Mouse (Mus musculus) liver, postnatal 0 days (tissue): ENCODE measurements around the gene Ptprs. TPM values are rescaled to one million over a fixed set of nuclear protein-coding genes. Genes with fewer than 3 reads are reported as not detected.

ENCODE experiments used
- ATAC-seq: fragments of 200-750 bp; cut with Nextera tagmentation; 2 replicates; pipeline ENCODE4 v1.8.0; 2017; ENCODE audit warnings: mild to moderate bottlenecking, moderate library complexity
- DNase-seq: peaks from one replicate; pipeline ENCODE4 v3.0.0-alpha.2; 2016
- H3K27ac ChIP-seq: fragments of 300-500 bp; sonication (generic); 2 replicates; pipeline ENCODE4 v1.5.1; 2014; ENCODE audit warnings: antibody characterized with exemption, moderate library complexity, mild to moderate bottlenecking, low read depth
- H3K27me3 ChIP-seq: fragments of 300-500 bp; sonication (generic); 2 replicates; pipeline ENCODE4 v1.6.1; 2014; ENCODE audit warnings: low read length, control low read depth, mixed read lengths; ENCODE audit not compliant: insufficient read depth
- H3K36me3 ChIP-seq: fragments of 300-500 bp; sonication (generic); replicated peaks from 2 replicates; pipeline ENCODE4 v1.6.1; 2014; ENCODE audit warnings: mild to moderate bottlenecking, control low read depth, low read length, moderate library complexity, mixed read lengths; ENCODE audit not compliant: insufficient read depth
- H3K4me1 ChIP-seq: fragments of 300-500 bp; sonication (generic); 2 replicates; pipeline ENCODE4 v1.6.1; 2014; ENCODE audit warnings: antibody characterized with exemption, mild to moderate bottlenecking, control low read depth; ENCODE audit not compliant: insufficient read depth
- H3K4me2 ChIP-seq: fragments of 300-500 bp; sonication (generic); 2 replicates; pipeline ENCODE4 v1.6.1; 2014; ENCODE audit warnings: low read depth, mild to moderate bottlenecking, low read length, moderate library complexity, mixed read lengths
- H3K4me3 ChIP-seq: fragments of 300-500 bp; sonication (generic); 2 replicates; pipeline ENCODE4 v1.5.1; 2014; ENCODE audit warnings: low read depth, low read length
- H3K9ac ChIP-seq: fragments of 300-500 bp; sonication (generic); replicated peaks from 2 replicates; pipeline ENCODE4 v1.6.1; 2014; ENCODE audit warnings: mild to moderate bottlenecking, moderate library complexity
- H3K9me3 ChIP-seq: fragments of 300-500 bp; sonication (generic); 2 replicates; pipeline ENCODE4 v1.6.1; 2016; ENCODE audit warnings: mild to moderate bottlenecking, control low read depth, low read length, mixed read lengths
- CTCF ChIP-seq: sonication (generic); IDR thresholded peaks from 2 replicates; pipeline ENCODE4 v1.5.1; 2016; ENCODE audit warnings: antibody characterized with exemption, low read depth
- EP300 ChIP-seq: IDR thresholded peaks from 2 replicates; pipeline ENCODE4 v1.6.1; 2016; ENCODE audit warnings: antibody characterized with exemption, low read depth, mild to moderate bottlenecking
- WGBS: fragments of 180-500 bp; shearing (Covaris S2); extraction: QIAGEN DNeasy Blood & Tissue Kit; methylation state at CpG from one replicate; pipeline ENCODE4 v1.1.7; 2014; ENCODE audit not compliant: insufficient replicate concordance; 5-methylcytosine and 5-hydroxymethylcytosine counted together
- polyA plus RNA-seq: library from polyadenylated mRNA; unstranded; fragments of >200 nt; fragmentation: Nextera tagmentation; extraction: Ambion mirVana; gene quantifications from 2 replicates; pipeline ENCODE4 v1.2.1, GENCODE M21; 2015

The Ptprs gene
- polyA plus RNA-seq, 1 experiment from 2014 or later, result 3.4 TPM

GRCm38 (mm10) chr17:56475584-56476401, 490 bp downstream of the Ptprs start:
- DNase-seq (no peak), ATAC-seq (peak; percentile 5; the same call in 1 of the 2 replicates)
- peak overlapping the region; percentile 50 for H3K9ac ChIP-seq
- peak overlapping the region; percentile 55 for H3K4me3 ChIP-seq
- H3K27ac ChIP-seq, result no peak overlapping the region
- H3K4me1 ChIP-seq, result peaks cover 31% of the 10 kb centered on the region
- no peak for TF ChIP-seq CTCF
- no peak for TF ChIP-seq EP300
- peak overlapping the region; percentile 81 for H3K4me2 ChIP-seq
- peaks cover 69% of the 10 kb centered on the region for H3K27me3 ChIP-seq
- WGBS, result under 1% methylated on average over 55 of the region's 66 CpGs
- H3K36me3 ChIP-seq, result no peaks in the 10 kb centered on the region
- no peaks in the 10 kb centered on the region for H3K9me3 ChIP-seq

DNA sequence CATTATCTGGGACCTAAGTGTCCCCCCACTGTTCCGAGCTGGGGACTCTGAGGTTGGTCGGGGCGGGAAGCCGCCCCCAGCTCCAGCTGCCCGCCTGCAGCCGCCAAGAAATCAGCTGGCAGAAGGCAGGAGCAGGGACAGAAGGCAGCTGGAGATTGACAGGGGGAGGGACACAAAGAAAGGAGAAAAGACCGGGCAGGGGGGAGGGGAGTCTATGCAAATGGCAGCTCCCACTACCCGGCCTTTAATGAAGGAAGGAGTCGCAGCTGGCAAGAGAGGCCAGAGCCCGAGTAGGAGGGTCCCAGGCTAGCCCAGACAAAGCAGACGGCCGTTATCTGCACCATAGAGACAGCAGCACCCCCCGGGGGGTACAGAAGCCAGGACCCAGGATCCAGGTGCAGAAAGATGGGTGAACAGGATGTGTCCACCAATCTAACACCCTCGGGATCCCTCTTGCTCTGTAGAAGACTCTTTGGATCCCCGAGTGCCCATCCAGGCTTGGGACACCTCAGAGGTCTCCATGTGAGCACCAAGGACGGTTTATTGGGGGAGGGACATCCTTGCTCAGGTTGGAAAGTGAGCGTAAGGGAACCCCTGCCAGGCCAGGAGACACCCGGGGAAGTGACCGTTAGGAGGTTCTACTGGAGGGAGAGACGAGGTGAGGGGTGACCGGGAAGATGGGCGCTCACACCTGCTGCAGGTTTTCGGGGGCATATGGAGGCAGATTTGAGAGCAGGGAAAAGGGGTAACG, 1.3 kb downstream of the Ptprs start:
- Histone ChIP-seq H3K9me3 (no peaks in the 10 kb centered on the region), H3K9ac (peak overlapping the region; percentile 50; the same call in 1 of the 2 replicates), H3K27ac (no peak overlapping the region), H3K4me1 (peaks cover 37% of the 10 kb centered on the region), H3K36me3 (no peaks in the 10 kb centered on the region), H3K4me3 (peak overlapping the region; percentile 55), H3K4me2 (peak overlapping the region; percentile 81), H3K27me3 (peaks cover 76% of the 10 kb centered on the region)
- DNase-seq, result no peak
- TF ChIP-seq CTCF, result no peak
- no peak for TF ChIP-seq EP300
- 2% methylated on average over 24 of the region's 24 CpGs for WGBS
- ATAC-seq, result no peak

DNA sequence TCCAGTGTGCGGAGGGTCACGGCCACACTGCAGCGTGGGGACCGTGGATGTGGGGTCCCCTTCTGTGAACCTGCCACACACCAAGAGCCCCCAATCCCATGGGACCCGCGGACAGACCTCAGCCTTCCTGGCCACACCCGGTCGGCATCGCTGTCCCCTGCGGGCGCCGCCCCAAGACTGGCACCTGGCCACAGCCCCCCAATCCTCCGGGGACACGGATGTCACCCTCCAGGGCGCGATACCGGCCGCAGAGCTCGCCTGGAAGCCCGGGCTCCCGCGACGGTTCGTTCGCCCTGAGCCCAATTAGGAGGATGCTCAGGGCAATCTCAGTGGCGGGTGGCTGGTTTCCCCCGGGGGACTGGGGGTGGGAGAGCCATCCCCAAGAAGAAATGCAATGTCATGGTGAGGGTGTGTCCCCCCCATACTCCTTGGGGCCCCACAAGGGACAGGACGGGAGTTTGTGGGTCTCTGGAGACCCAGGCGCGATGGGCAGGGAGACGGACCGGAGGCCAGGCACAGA, 1.9 kb downstream of the Ptprs start:
- DNase-seq, result peak; percentile 46
- peaks cover 39% of the 10 kb centered on the region for H3K4me1 ChIP-seq
- 4% methylated on average over 31 of the region's 32 CpGs for WGBS
- H3K4me3 ChIP-seq, result peak overlapping the region; percentile 55
- H3K9ac ChIP-seq, result no peak overlapping the region; the same call in 1 of the 2 replicates
- no peaks in the 10 kb centered on the region for H3K36me3 ChIP-seq
- TF ChIP-seq CTCF (no peak), EP300 (no peak)
- H3K27ac ChIP-seq, result no peak overlapping the region
- peaks cover 79% of the 10 kb centered on the region for H3K27me3 ChIP-seq
- H3K4me2 ChIP-seq, result peak overlapping the region; percentile 81
- no peak for ATAC-seq
- no peaks in the 10 kb centered on the region for H3K9me3 ChIP-seq

DNA sequence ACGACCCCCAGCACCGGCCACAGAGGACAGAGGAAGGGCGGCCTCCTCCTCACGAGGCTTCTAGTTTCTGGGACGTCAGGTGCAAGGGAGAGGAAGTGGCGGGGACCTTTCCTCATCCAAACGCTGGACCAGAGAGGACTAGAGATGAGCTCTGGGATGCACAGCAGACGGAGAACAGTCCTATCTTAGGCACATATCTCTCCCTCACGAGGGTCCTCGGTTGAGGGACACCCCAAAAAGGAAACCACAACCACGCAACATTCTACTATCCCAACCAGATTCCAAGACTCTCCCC, 2.7 kb downstream of the Ptprs start:
- Histone ChIP-seq H3K36me3 (no peaks in the 10 kb centered on the region), H3K4me3 (peak overlapping the region; percentile 55), H3K27ac (no peak overlapping the region), H3K4me1 (peaks cover 39% of the 10 kb centered on the region), H3K9ac (no peak overlapping the region), H3K27me3 (peaks cover 79% of the 10 kb centered on the region), H3K9me3 (no peaks in the 10 kb centered on the region), H3K4me2 (peak overlapping the region; percentile 81)
- TF ChIP-seq CTCF (no peak), EP300 (no peak)
- ATAC-seq (no peak), DNase-seq (no peak)
- 3% methylated on average over 11 of the region's 11 CpGs for WGBS

- peaks cover 39% of the 10 kb centered on the region for H3K4me1 ChIP-seq
- peak overlapping the region; percentile 81 for H3K4me2 ChIP-seq
- ATAC-seq, result peak; percentile 24
- DNase-seq, result peak; percentile 72
- H3K27ac ChIP-seq, result no peak overlapping the region
- no peaks in the 10 kb centered on the region for H3K36me3 ChIP-seq
- peak overlapping the region; percentile 55 for H3K4me3 ChIP-seq
- peaks cover 79% of the 10 kb centered on the region for H3K27me3 ChIP-seq
- TF ChIP-seq EP300, result no peak
- TF ChIP-seq CTCF, result peak; percentile 47
- no peak overlapping the region; the same call in 1 of the 2 replicates for H3K9ac ChIP-seq
- no peaks in the 10 kb centered on the region for H3K9me3 ChIP-seq
- 2% methylated on average over 49 of the region's 50 CpGs for WGBS
Observed at GRCm38 (mm10) chr17:56472733-56473610, 3.3 kb downstream of the Ptprs start.
